Mouse (Mus musculus) neural tube, embryonic 15.5 days (tissue): ENCODE results near the gene Zfp219. TPM values are rescaled to one million over a fixed set of nuclear protein-coding genes. Genes with fewer than 3 reads are reported as not detected.
A peak's percentile ranks its signal among the peaks of the same experiment; 100 is the strongest.

ENCODE experiments used
- ATAC-seq: fragments of 200-750 bp; cut with Nextera tagmentation; 2 replicates; pipeline ENCODE4 v1.8.0; 2017; ENCODE audit warnings: mild to moderate bottlenecking, moderate TSS enrichment, moderate library complexity; ENCODE audit not compliant: low FRiP score
- H3K27ac ChIP-seq: fragments of 300-500 bp; sonication (generic); replicated peaks from 2 replicates; pipeline ENCODE4 v1.5.1; 2015; ENCODE audit warnings: mild to moderate bottlenecking, inconsistent platforms
- H3K27me3 ChIP-seq: fragments of 300-500 bp; sonication (generic); replicated peaks from 2 replicates; pipeline ENCODE4 v1.6.1; 2015; ENCODE audit warnings: inconsistent platforms
- H3K36me3 ChIP-seq: fragments of 300-500 bp; sonication (generic); 2 replicates; pipeline ENCODE4 v1.6.1; 2015; ENCODE audit warnings: inconsistent platforms
- H3K4me1 ChIP-seq: fragments of 300-500 bp; sonication (generic); 2 replicates; pipeline ENCODE4 v1.6.1; 2015; ENCODE audit warnings: inconsistent platforms
- H3K4me2 ChIP-seq: fragments of 300-500 bp; sonication (generic); 2 replicates; pipeline ENCODE4 v1.6.1; 2015; ENCODE audit warnings: inconsistent platforms, mild to moderate bottlenecking, moderate library complexity
- H3K4me3 ChIP-seq: fragments of 300-500 bp; sonication (generic); replicated peaks from 2 replicates; pipeline ENCODE4 v1.5.1; 2015; ENCODE audit warnings: mild to moderate bottlenecking, inconsistent platforms
- H3K9ac ChIP-seq: fragments of 300-500 bp; sonication (generic); replicated peaks from 2 replicates; pipeline ENCODE4 v1.6.1; 2015; ENCODE audit warnings: mild to moderate bottlenecking, inconsistent platforms
- H3K9me3 ChIP-seq: fragments of 300-500 bp; sonication (generic); replicated peaks from 2 replicates; pipeline ENCODE4 v1.6.1; 2016; ENCODE audit warnings: inconsistent platforms
- WGBS: fragments of 180-500 bp; shearing (Covaris S2); methylation state at CpG from one replicate; pipeline ENCODE4 v1.1.7; 2015; ENCODE audit warnings: mixed read lengths; 5-methylcytosine and 5-hydroxymethylcytosine counted together
- polyA plus RNA-seq: library from polyadenylated mRNA; unstranded; fragments of >200 nt; fragmentation: Nextera tagmentation; extraction: Ambion mirVana; gene quantifications from 2 replicates; pipeline ENCODE4 v1.2.1, GENCODE M21; 2015

Gene Zfp219
- polyA plus RNA-seq, 1 experiment from 2014 or later: 25.3 TPM

DNA sequence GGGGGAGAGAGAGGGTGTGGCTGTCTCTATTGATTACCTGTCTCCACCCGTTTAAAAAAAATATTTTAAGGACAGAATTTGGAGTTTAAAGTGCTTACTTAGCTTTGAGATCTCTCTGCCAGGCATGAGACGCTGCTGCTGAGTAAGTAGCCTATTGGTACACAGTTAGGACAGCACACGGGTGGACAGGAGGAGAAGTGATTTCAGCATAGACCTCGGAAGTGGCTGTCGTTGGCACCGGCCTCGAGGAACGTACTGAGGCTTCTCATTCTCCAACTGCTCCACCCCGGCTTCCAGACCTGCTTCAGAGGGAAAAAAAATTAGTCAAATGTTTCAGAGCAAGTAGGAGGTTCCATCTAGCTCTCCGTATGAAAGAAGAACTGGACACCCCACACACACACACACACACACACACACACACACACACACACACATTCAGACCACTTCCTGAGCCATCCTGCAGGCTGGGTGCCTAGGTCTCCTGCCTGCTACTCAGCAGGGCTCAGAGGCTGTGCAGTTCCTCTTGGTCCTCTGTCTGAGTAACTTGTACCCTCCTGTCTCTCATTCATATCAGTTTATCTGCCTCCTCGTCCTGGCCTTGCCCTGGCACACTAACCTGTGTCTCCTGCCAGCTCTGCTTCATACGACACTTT lies 25.2 kb downstream of the Zfp219 start:
- Histone ChIP-seq H3K27me3 (no peaks in the 10 kb centered on the region), H3K4me1 (no peaks in the 10 kb centered on the region), H3K4me2 (no peak overlapping the region), H3K27ac (no peak overlapping the region), H3K4me3 (no peak overlapping the region), H3K9me3 (no peaks in the 10 kb centered on the region), H3K36me3 (peaks cover 95% of the 10 kb centered on the region), H3K9ac (no peak overlapping the region)
- 89% methylated on average over 12 of the region's 12 CpGs for WGBS
- ATAC-seq: no peak

DNA sequence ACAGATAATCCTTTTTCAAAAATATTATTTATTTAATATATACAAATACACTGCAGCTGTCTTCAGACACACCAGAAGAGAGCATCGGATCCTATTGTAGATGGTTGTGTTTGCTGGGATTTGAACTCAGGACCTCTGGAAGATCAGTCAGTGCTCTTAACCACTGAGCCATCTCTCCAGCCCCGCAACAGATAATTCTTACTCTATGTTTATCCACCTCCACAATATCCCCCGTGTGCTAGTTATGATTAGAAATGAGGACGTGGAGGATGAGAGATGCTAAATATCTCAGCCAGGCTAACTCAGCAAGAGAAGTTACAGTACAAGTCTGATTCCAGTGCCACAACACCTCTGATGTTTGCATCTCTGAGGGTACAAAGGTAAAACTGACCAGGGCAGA lies 26.1 kb downstream of the Zfp219 start:
- H3K9me3 ChIP-seq: no peaks in the 10 kb centered on the region
- no peaks in the 10 kb centered on the region for H3K27me3 ChIP-seq
- H3K4me3 ChIP-seq: no peak overlapping the region
- H3K4me1 ChIP-seq: peaks cover 7% of the 10 kb centered on the region
- ATAC-seq: no peak
- H3K36me3 ChIP-seq: peaks cover 95% of the 10 kb centered on the region
- 92% methylated on average over 4 of the region's 4 CpGs for WGBS
- H3K4me2 ChIP-seq: no peak overlapping the region
- H3K27ac ChIP-seq: no peak overlapping the region
- H3K9ac ChIP-seq: no peak overlapping the region

DNA sequence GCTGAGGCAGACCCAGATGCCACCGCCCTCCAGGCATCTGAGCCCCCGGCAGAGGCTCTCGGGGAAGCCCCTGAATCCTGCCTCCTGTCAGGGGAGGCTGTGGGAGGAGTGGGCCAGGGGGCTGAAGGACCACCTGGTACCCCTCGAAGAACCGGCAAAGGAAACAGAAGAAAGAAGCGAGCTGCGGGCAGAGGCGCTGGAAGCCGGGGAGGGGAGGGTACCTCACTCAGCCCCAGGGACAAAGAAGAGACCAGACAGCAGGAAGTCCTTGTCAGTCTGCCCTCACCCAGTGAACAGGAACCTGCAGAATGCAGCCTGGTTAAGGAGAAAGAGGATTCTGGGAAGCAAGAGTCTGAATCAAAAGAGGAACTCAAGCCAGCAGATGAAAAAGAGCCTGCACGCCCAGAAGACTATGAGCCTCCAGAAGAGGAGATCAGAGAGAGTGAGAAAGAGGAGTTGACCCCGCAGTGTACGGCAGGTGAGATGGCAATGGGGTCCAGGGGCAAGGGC lies 31.0 kb downstream of the Zfp219 start:
- H3K4me3 ChIP-seq: no peak overlapping the region
- no peak overlapping the region for H3K4me2 ChIP-seq
- H3K9ac ChIP-seq: peak overlapping the region; percentile 1; the same call in 1 of the 2 replicates
- 68% methylated on average over 12 of the region's 12 CpGs for WGBS
- H3K27ac ChIP-seq: no peak overlapping the region
- no peaks in the 10 kb centered on the region for H3K9me3 ChIP-seq
- peaks cover 70% of the 10 kb centered on the region for H3K36me3 ChIP-seq
- ATAC-seq: no peak
- H3K27me3 ChIP-seq: no peaks in the 10 kb centered on the region
- peaks cover 43% of the 10 kb centered on the region for H3K4me1 ChIP-seq

DNA sequence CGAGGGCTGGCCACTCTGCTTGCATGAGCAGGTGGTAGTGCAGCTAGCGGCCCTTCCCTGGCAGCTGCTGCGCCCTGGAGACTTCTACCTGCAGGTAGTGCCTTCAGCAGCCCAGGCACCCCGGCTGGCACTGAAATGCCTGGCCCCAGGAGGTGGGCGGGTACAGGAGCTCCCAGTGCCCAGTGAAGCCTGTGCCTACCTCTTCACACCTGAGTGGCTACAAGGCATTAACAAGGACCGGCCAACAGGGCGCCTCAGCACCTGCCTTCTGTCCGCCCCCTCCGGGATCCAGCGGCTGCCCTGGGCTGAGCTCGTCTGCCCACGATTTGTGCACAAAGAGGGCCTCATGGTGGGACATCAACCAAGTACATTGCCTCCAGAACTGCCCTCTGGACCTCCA lies 31.8 kb downstream of the Zfp219 start:
- H3K4me1 ChIP-seq: peaks cover 48% of the 10 kb centered on the region
- H3K4me2 ChIP-seq: no peak overlapping the region
- ATAC-seq: no peak
- no peaks in the 10 kb centered on the region for H3K9me3 ChIP-seq
- no peak overlapping the region for H3K4me3 ChIP-seq
- no peaks in the 10 kb centered on the region for H3K27me3 ChIP-seq
- no peak overlapping the region for H3K27ac ChIP-seq
- H3K9ac ChIP-seq: no peak overlapping the region
- WGBS: 80% methylated on average over 12 of the region's 12 CpGs
- peaks cover 63% of the 10 kb centered on the region for H3K36me3 ChIP-seq

DNA sequence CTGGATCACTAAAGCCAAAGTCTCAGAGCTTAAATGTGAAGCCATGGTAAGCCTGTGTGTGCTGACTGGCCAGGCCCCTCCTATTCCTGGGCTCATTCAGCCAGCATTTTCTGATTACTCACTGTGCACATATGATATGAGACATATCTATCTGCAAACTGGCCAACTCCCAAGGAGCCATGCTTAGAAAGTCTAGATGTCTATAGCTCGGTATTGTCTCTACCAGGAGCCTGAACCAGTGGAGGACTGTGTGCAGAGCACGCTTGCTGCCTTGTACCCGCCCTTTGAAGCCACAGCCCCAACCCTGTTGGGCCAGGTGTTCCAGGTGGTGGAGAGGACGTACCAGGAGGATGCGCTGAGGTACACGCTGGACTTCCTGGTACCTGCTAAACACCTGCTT lies 33.4 kb downstream of the Zfp219 start:
- WGBS: 95% methylated on average over 6 of the region's 6 CpGs
- no peak for ATAC-seq

DNA sequence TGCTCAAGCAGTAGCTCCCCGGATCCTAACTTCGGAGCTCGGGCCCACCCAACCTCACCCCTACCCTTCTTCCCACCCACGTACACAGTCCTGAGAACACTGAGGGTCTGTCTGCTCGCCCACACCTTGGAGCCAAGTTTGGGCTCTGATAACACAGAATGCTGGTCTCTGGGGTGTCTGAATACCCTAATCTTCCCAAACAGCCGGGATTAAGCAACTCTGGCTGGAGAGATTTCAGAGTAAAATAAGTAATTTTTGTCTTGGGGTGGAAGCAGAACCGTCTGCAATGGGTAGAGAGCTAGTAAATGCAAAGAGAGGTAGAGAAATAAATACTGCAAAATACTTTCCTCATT lies 34.4 kb downstream of the Zfp219 start:
- no peak for ATAC-seq
- Histone ChIP-seq H3K4me2 (peak overlapping the region; percentile 93), H3K36me3 (peaks cover 39% of the 10 kb centered on the region), H3K9me3 (no peaks in the 10 kb centered on the region), H3K27me3 (no peaks in the 10 kb centered on the region), H3K4me3 (peak overlapping the region; percentile 73), H3K4me1 (peaks cover 54% of the 10 kb centered on the region), H3K27ac (peak overlapping the region; percentile 91), H3K9ac (peak overlapping the region; percentile 87)
- 6% methylated on average over 7 of the region's 7 CpGs for WGBS

More for the DNA sequence above, 33.4 kb downstream of the Zfp219 start:
- no peaks in the 10 kb centered on the region for H3K27me3 ChIP-seq
- no peak overlapping the region for H3K4me3 ChIP-seq
- H3K27ac ChIP-seq: no peak overlapping the region
- peak overlapping the region; percentile 93 for H3K4me2 ChIP-seq
- no peaks in the 10 kb centered on the region for H3K9me3 ChIP-seq
- no peak overlapping the region for H3K9ac ChIP-seq
- peaks cover 49% of the 10 kb centered on the region for H3K36me3 ChIP-seq
- peaks cover 54% of the 10 kb centered on the region for H3K4me1 ChIP-seq

DNA sequence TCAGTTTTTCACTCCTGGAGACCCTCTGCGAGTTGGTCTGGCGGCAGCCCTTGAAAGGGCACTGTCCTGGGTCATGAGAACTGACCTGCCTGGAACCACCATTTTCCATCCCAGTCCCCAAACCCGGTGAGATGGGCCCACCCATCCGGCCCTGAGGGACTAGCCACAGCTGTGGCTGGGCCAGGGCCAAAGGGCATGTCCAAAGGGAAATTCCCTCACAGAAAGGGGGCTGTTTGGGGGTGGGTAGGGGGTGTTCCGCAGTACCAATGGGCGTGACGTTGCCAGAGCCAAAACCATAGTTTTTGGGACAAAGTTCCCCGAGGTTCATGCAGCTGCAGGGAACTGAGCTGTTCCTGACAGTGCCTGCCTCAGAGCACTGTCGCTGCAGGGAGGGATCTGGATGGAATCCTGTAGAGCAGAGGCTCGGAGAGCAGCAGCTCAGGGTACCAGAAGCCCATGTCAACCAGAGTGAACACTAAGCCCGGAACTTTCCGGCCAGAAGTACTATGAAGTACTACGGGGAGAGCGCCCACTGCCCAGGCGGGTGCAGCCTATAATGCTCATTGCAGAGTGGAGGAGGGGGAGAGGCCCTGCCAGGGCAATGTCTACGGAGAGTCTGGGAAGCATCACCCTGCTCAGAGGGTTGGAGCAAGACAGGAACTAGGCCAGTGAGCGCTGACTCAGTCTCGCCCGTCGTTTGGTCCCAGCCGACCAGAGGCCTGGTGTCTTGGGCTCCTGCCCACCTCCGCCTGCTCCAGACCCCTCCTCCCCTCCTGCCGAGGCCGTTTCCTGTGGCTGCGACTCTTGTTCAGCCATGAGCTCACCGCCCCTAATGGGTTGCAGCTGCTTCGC lies 35.0 kb downstream of the Zfp219 start:
- peak overlapping the region; percentile 91 for H3K27ac ChIP-seq
- H3K27me3 ChIP-seq: no peaks in the 10 kb centered on the region
- H3K4me2 ChIP-seq: peak overlapping the region; percentile 93
- peak overlapping the region; percentile 73 for H3K4me3 ChIP-seq
- no peaks in the 10 kb centered on the region for H3K9me3 ChIP-seq
- H3K9ac ChIP-seq: peak overlapping the region; percentile 87
- WGBS: under 1% methylated on average over 27 of the region's 27 CpGs
- H3K36me3 ChIP-seq: peaks cover 33% of the 10 kb centered on the region
- peaks cover 54% of the 10 kb centered on the region for H3K4me1 ChIP-seq
- ATAC-seq: peak; percentile 41

DNA sequence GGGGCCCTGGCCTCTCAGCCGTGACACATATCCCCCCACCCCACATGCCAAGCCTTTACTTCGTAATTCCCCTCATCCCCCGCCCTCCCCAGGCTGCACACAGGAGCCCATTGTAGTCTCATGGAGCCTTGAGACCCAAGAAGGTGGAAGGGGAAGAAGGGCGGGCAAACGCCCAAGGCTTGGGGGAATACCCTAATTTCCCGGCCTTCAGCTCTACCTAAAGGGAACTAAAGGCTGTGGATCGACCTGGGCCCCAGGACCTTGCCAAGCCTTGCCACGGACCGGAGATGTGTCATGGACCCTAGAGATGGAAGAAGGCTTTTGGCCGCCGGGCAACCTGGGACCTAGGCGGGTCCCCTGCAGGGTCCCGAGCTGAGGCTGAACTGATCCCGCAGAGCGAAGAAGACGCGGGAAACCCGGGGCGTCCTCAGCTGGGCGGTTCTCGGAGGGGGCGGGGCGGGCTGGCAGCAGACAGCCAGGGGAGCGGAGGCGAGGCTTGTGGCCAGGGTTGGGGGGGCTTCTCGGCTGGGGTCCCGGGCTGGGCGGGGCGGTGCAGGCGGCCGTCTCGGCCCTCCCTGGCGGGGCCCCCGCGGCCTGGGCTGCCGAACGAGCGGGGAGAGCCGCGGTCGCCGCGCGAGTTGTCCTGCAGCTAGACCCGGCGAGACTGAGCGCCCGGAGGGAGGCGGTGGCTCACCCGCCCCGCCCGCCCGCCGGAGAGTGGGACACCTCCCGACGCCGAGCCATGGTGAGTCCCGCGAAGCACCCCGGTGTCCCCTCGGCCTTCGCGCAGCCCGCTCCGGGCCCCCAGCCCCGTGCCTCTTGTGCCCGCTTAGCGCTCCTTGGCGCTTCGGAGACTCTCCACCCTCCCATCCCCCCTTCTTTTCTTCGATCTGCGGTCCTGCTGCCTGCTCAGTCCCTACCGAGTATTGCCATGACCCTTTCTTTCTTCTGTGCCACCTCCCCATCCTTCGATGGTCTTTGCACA lies 36.0 kb downstream of the Zfp219 start, which contains the start of gene Arhgef40:
TSS of gene Arhgef40 (plus strand) at position 473 of the 985 bp plus-strand sequence.
- Histone ChIP-seq H3K27ac (peak within 1 kb of the TSS; percentile 91), H3K9me3 (no peaks in the 10 kb centered on the region), H3K4me1 (peaks cover 48% of the 10 kb centered on the region), H3K36me3 (peaks cover 23% of the 10 kb centered on the region), H3K4me3 (peak within 1 kb of the TSS; percentile 73), H3K4me2 (peak within 1 kb of the TSS; percentile 93), H3K27me3 (no peaks in the 10 kb centered on the region), H3K9ac (peak within 1 kb of the TSS; percentile 87)
- WGBS: under 1% methylated on average over 64 of the region's 74 CpGs
- peak; percentile 93 for ATAC-seq

DNA sequence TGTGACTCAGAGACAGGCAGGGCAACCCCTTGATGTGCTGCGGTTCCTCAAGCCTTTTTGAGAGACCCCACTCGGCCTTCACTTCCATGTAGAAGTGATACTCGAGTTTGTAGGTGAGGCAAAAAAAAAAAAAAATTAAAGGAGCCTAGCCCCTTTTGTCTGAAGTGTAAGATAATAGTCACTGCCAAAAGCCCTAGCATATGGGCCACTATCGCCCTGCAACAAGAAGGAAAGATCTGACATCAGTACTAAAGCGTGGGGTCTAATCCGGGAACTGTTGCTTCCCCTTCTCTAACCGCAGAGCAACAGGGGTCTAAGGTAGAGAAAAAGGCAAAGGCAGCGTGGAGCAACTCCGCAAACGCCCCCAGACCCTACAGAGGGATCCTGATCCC lies 36.7 kb downstream of the Zfp219 start:
- Histone ChIP-seq H3K27me3 (no peaks in the 10 kb centered on the region), H3K9me3 (no peaks in the 10 kb centered on the region), H3K9ac (peak overlapping the region; percentile 87), H3K27ac (peak overlapping the region; percentile 91), H3K4me1 (peaks cover 42% of the 10 kb centered on the region), H3K36me3 (peaks cover 16% of the 10 kb centered on the region), H3K4me2 (peak overlapping the region; percentile 93), H3K4me3 (peak overlapping the region; percentile 73)
- no peak for ATAC-seq
- WGBS: 11% methylated on average over 10 of the region's 10 CpGs

DNA sequence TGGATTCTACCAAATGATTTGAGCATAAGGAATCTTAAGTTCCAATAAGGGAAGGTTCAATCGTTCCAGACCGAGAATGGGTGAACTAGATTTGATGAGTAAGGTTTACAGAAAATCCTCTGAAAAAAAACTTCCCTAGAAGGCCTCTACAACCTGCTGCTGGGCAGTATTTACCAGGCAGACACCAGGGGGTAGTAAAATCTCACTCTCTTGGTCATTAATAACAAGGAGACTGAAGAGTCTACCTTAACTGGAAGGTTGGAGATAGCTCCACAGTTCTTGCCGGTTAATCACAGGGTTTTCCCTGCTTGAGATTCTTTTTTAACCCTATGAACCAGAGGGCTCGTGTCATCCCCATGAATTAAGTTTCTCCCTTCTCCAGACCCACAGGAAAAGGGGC lies 37.3 kb downstream of the Zfp219 start:
- Histone ChIP-seq H3K4me2 (peak overlapping the region; percentile 93), H3K4me3 (no peak overlapping the region), H3K9ac (no peak overlapping the region), H3K9me3 (no peaks in the 10 kb centered on the region), H3K36me3 (peaks cover 13% of the 10 kb centered on the region), H3K27ac (no peak overlapping the region), H3K27me3 (no peaks in the 10 kb centered on the region), H3K4me1 (peaks cover 39% of the 10 kb centered on the region)
- ATAC-seq: no peak
- WGBS: 63% methylated on average over 4 of the region's 4 CpGs

DNA sequence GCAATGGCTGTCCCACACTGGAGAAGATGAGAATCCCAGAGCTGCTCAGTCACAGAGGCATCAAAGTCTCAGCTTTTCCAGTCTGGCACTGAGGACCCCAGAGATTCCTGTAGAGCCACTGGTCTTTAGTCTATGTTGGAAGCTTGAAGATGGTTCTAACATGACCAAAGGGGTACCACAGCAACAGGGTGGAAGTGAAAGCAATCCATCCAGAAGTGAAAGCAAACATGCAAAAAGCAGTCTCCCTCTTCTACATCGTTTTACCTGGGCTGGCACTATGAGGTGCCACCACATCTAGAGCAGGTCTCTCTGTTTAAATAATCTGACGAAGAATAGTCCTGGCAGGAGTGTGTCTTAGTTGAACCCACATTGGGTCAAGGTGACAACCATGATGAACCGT lies 41.3 kb downstream of the Zfp219 start:
- Histone ChIP-seq H3K27ac (no peak overlapping the region), H3K36me3 (no peaks in the 10 kb centered on the region), H3K4me2 (no peak overlapping the region), H3K4me1 (peaks cover 11% of the 10 kb centered on the region), H3K9me3 (no peaks in the 10 kb centered on the region), H3K4me3 (no peak overlapping the region), H3K27me3 (no peaks in the 10 kb centered on the region), H3K9ac (no peak overlapping the region)
- 83% methylated on average over 3 of the region's 3 CpGs for WGBS
- ATAC-seq: no peak
